Mouse (Mus musculus) sigmoid colon, adult 10 weeks (tissue): Measurements from ENCODE around the gene Sytl3. TPM values are rescaled to one million over a fixed set of nuclear protein-coding genes. Genes with fewer than 3 reads are reported as not detected.

Experiments used
- polyA plus RNA-seq: library from polyadenylated mRNA; stranded (reverse); fragments of 350-450 nt; fragmentation: Illumina TruSeq; extraction: RNeasy Lipid Tissue Mini Kit (QIAGEN cat#74804); gene quantifications from one replicate; pipeline ENCODE4 v1.2.3, GENCODE M21; 2014; ENCODE audit warnings: low read depth, low replicate concordance

Gene Sytl3
- polyA plus RNA-seq = 0.41 TPM

GRCm38 (mm10) chr17:6658801-6659200, at the start of gene Sytl3:
Gene Sytl3, plus strand, starts transcription at chr17:6659093.

GRCm38 (mm10) chr17:6655567-6656281, 3.2 kb upstream of the Sytl3 start, which contains the start of gene Dynlt1f:
Gene Dynlt1f, minus strand, starts transcription at chr17:6655900.

GRCm38 (mm10) chr17:6782611-6783005, 123.7 kb downstream of the Sytl3 start, which contains the start of gene Ezr:
Gene Ezr, minus strand, starts transcription at chr17:6782784.

Other genes with a start within 250 kb of the Sytl3 start
- gene Dynlt1b, start 229.0 kb upstream of the Sytl3 start, polyA plus RNA-seq = 49.6 TPM
- gene Dynlt1c, start 57.4 kb upstream of the Sytl3 start, polyA plus RNA-seq = 32.5 TPM
- gene Dynlt1f, start 3.2 kb upstream of the Sytl3 start, polyA plus RNA-seq = 45.5 TPM
- gene Ezr, start 123.7 kb downstream of the Sytl3 start, polyA plus RNA-seq = 277 TPM